Mouse (Mus musculus): ENCODE data around the gene Uqcc2.

DNA sequence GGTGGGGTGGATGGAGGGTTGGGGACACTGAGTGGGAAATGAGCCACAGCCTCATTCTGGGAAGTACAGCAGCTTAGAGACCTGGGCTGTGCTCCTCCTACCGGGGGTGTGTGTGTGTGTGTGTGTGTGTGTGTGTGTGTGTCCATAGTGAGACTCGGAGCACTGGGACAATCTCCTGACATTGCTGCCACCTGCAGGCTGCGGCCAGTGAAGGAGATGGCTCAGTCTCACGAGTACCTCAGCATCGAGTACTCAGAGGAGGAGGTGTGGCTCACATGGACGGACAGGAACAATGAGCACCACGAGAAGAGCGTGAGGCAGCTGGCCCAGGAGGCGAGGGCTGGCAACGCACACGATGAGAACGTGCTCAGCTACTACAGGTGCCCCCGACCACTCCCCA, 38.0 kb downstream of the Uqcc2 start:
- no peak for TF ChIP-seq CTCF (IDR thresholded peaks at IDR 0.05; ENCODE audit: control insufficient read depth, insufficient read depth, low read length)
- TF ChIP-seq POLR2A (IDR thresholded peaks at IDR 0.05; ENCODE audit: borderline replicate concordance, control insufficient read depth, low read depth, low read length) = no peak

Measured in bone marrow, adult 2 months (tissue).